ENCODE assay signal across 7 mouse cellular contexts in genomic region chr8:115158721-115159111, GRCm38 (mm10).
DNase-seq lines count a peak whose midpoint lies in the region; ATAC-seq and TF ChIP-seq lines count a peak whose summit lies in the region.

No protein-coding gene starts in this region.

- peaks cover 4% of the 10 kb centered on the region; the same call in 1 of the 2 replicates for H3K4me1 ChIP-seq in lung, embryonic 14.5 days (ENCODE audit: insufficient read depth)
- peaks cover 29% of the 10 kb centered on the region for H3K4me1 ChIP-seq in embryonic facial prominence, embryonic 12.5 days
- peaks cover 38% of the 10 kb centered on the region for H3K4me1 ChIP-seq in hindbrain, embryonic 13.5 days (replicated peaks)
- H3K4me1 ChIP-seq in midbrain, embryonic 12.5 days, result peaks cover 36% of the 10 kb centered on the region

- H3K36me3 ChIP-seq in lung, embryonic 14.5 days (ENCODE audit: insufficient read depth), result no peaks in the 10 kb centered on the region
- H3K36me3 ChIP-seq in embryonic facial prominence, embryonic 12.5 days, result no peaks in the 10 kb centered on the region
- H3K36me3 ChIP-seq in hindbrain, embryonic 13.5 days, result no peaks in the 10 kb centered on the region
- H3K36me3 ChIP-seq in midbrain, embryonic 12.5 days, result no peaks in the 10 kb centered on the region

- peak overlapping the region; percentile 67 for H3K4me2 ChIP-seq in lung, embryonic 14.5 days
- H3K4me2 ChIP-seq in embryonic facial prominence, embryonic 12.5 days (replicated peaks), result peak overlapping the region; percentile 47
- peak overlapping the region; percentile 52 for H3K4me2 ChIP-seq in hindbrain, embryonic 13.5 days
- peak overlapping the region; percentile 53 for H3K4me2 ChIP-seq in midbrain, embryonic 12.5 days (replicated peaks)

- WGBS in lung, embryonic 14.5 days, result 8% methylated on average over 8 of the region's 8 CpGs
- 5% methylated on average over 8 of the region's 8 CpGs for WGBS in embryonic facial prominence, embryonic 12.5 days
- 4% methylated on average over 8 of the region's 8 CpGs for WGBS in hindbrain, embryonic 13.5 days
- 4% methylated on average over 8 of the region's 8 CpGs for WGBS in midbrain, embryonic 12.5 days

- H3K9ac ChIP-seq in lung, embryonic 14.5 days, result peak overlapping the region; percentile 27; the same call in 1 of the 2 replicates
- H3K9ac ChIP-seq in embryonic facial prominence, embryonic 12.5 days, result 0 out of 2 replicates have a peak overlapping the region, but pooled peaks have one; percentile 27
- H3K9ac ChIP-seq in hindbrain, embryonic 13.5 days, result 0 out of 2 replicates have a peak overlapping the region, but pooled peaks have one; percentile 19
- H3K9ac ChIP-seq in midbrain, embryonic 12.5 days (replicated peaks), result peak overlapping the region; percentile 28; the same call in 1 of the 2 replicates

- peak; percentile 68 for DNase-seq in lung, embryonic 14.5 days
- DNase-seq in lung, adult 18-20 months, result no peak
- DNase-seq in T-cell, adult 2 months (ENCODE audit: low spot score), result no peak

- ATAC-seq in lung, embryonic 14.5 days (ENCODE audit: insufficient read depth), result peak; percentile 39
- ATAC-seq in embryonic facial prominence, embryonic 12.5 days (ENCODE audit: insufficient number of reproducible peaks, insufficient read depth, low FRiP score, low TSS enrichment), result no peak
- peak; percentile 60 for ATAC-seq in hindbrain, embryonic 13.5 days (ENCODE audit: low FRiP score)
- ATAC-seq in midbrain, embryonic 12.5 days (ENCODE audit: low FRiP score, low read depth), result peak; percentile 61
- no peak for ATAC-seq in erythroid progenitor cell, adult 5-6 weeks (replicated peaks; ENCODE audit: low FRiP score, poor library complexity, severe bottlenecking)

- H3K4me3 ChIP-seq in lung, embryonic 14.5 days (ENCODE audit: low read depth, low read length), result peak overlapping the region; percentile 34; the same call in 1 of the 2 replicates
- peak overlapping the region; percentile 20; the same call in 1 of the 2 replicates for H3K4me3 ChIP-seq in embryonic facial prominence, embryonic 12.5 days
- H3K4me3 ChIP-seq in hindbrain, embryonic 13.5 days, result peak overlapping the region; percentile 16; the same call in 1 of the 2 replicates
- H3K4me3 ChIP-seq in midbrain, embryonic 12.5 days, result peak overlapping the region; percentile 21; the same call in 1 of the 2 replicates

- no peaks in the 10 kb centered on the region for H3K9me3 ChIP-seq in lung, embryonic 14.5 days (ENCODE audit: low read depth, low read length)
- H3K9me3 ChIP-seq in embryonic facial prominence, embryonic 12.5 days, result no peaks in the 10 kb centered on the region
- no peaks in the 10 kb centered on the region for H3K9me3 ChIP-seq in hindbrain, embryonic 13.5 days
- no peaks in the 10 kb centered on the region for H3K9me3 ChIP-seq in midbrain, embryonic 12.5 days

- H3K27me3 ChIP-seq in lung, embryonic 14.5 days (ENCODE audit: insufficient read depth, low read length), result 0 out of 2 replicates have a peak, but pooled peaks cover under 1% of the 10 kb centered on the region
- H3K27me3 ChIP-seq in embryonic facial prominence, embryonic 12.5 days, result 0 out of 2 replicates have a peak, but pooled peaks cover 6% of the 10 kb centered on the region
- H3K27me3 ChIP-seq in hindbrain, embryonic 13.5 days, result peaks cover 34% of the 10 kb centered on the region
- peaks cover 32% of the 10 kb centered on the region for H3K27me3 ChIP-seq in midbrain, embryonic 12.5 days

- H3K27ac ChIP-seq in lung, embryonic 14.5 days (ENCODE audit: low read depth), result peak overlapping the region; percentile 64; the same call in 1 of the 2 replicates
- H3K27ac ChIP-seq in embryonic facial prominence, embryonic 12.5 days, result peak overlapping the region; percentile 57
- H3K27ac ChIP-seq in hindbrain, embryonic 13.5 days, result peak overlapping the region; percentile 40; the same call in 1 of the 2 replicates
- H3K27ac ChIP-seq in midbrain, embryonic 12.5 days (replicated peaks), result peak overlapping the region; percentile 66

- TF ChIP-seq CTCF in lung, embryonic 14.5 days (IDR thresholded peaks at IDR 0.05; ENCODE audit: low read depth), result no peak

Comparison
In these comparisons a context has a peak if more than half of its experiments do, and no peak if none do; other contexts are left out.
1. ATAC-seq: peak in lung, embryonic 14.5 days (single experiment), hindbrain, embryonic 13.5 days (single experiment) and midbrain, embryonic 12.5 days (single experiment); none in embryonic facial prominence, embryonic 12.5 days (single experiment) and erythroid progenitor cell, adult 5-6 weeks (single experiment).
2. Peak in every context shown above with its lines, with median percentiles within 50 percentile points of each other: H3K27ac ChIP-seq, H3K4me2 ChIP-seq, H3K4me3 ChIP-seq and H3K9ac ChIP-seq.